Mouse (Mus musculus): ENCODE data around the gene Abcb9. TPM values are rescaled to one million over a fixed set of nuclear protein-coding genes. Genes with fewer than 3 reads are reported as not detected.

Gene Abcb9
- polyA plus RNA-seq, 1 experiment: 33.5 TPM

- DNase-seq (ENCODE audit: low read depth): no peak
These were observed 63.5 kb downstream of the Abcb9 start, which contains the start of gene Vps37b for GRCm38 (mm10) chr5:124032001-124032508. Gene Vps37b (minus strand): TSS chr5:124032270.

- no peak for DNase-seq (ENCODE audit: low read depth)
These were observed 64.3 kb downstream of the Abcb9 start for GRCm38 (mm10) chr5:124031068-124031955.

- DNase-seq (ENCODE audit: low read depth): no peak
These were observed 65.1 kb downstream of the Abcb9 start for GRCm38 (mm10) chr5:124030386-124031067.

- no peak for DNase-seq (ENCODE audit: low read depth)
These were observed 66.2 kb downstream of the Abcb9 start for GRCm38 (mm10) chr5:124029220-124030035.

GRCm38 (mm10) chr5:124028680-124029079 lies 66.9 kb downstream of the Abcb9 start:
- no peak for DNase-seq (ENCODE audit: low read depth)

- no peak for DNase-seq (ENCODE audit: low read depth)
These were observed 67.7 kb downstream of the Abcb9 start for GRCm38 (mm10) chr5:124027702-124028470.

GRCm38 (mm10) chr5:124026568-124026967 lies 69.0 kb downstream of the Abcb9 start:
- DNase-seq (ENCODE audit: low read depth): no peak

- no peak for DNase-seq (ENCODE audit: low read depth)
These were observed 69.8 kb downstream of the Abcb9 start for GRCm38 (mm10) chr5:124025587-124026441.

- no peak for DNase-seq (ENCODE audit: low read depth)
These were observed 70.5 kb downstream of the Abcb9 start for GRCm38 (mm10) chr5:124025146-124025545.

GRCm38 (mm10) chr5:124024677-124025076 lies 70.9 kb downstream of the Abcb9 start:
- no peak for DNase-seq (ENCODE audit: low read depth)

- DNase-seq (ENCODE audit: low read depth): no peak
These were observed 73.2 kb downstream of the Abcb9 start for GRCm38 (mm10) chr5:124022365-124022764.

- no peak for DNase-seq (ENCODE audit: low read depth)
These were observed 73.9 kb downstream of the Abcb9 start for GRCm38 (mm10) chr5:124021701-124022100.

GRCm38 (mm10) chr5:124021148-124021547 lies 74.5 kb downstream of the Abcb9 start:
- DNase-seq (ENCODE audit: low read depth): no peak

- no peak for DNase-seq (ENCODE audit: low read depth)
These were observed 76.0 kb downstream of the Abcb9 start for GRCm38 (mm10) chr5:124019348-124020216.

- DNase-seq (ENCODE audit: low read depth): no peak
These were observed 76.9 kb downstream of the Abcb9 start for GRCm38 (mm10) chr5:124018651-124019050.

GRCm38 (mm10) chr5:124017941-124018340 lies 77.7 kb downstream of the Abcb9 start:
- no peak for DNase-seq (ENCODE audit: low read depth)

GRCm38 (mm10) chr5:124016291-124016821 lies 79.2 kb downstream of the Abcb9 start:
- DNase-seq (ENCODE audit: low read depth): no peak

- DNase-seq (ENCODE audit: low read depth): no peak
These were observed 79.9 kb downstream of the Abcb9 start for GRCm38 (mm10) chr5:124015727-124016126.

GRCm38 (mm10) chr5:124014791-124015251 lies 80.8 kb downstream of the Abcb9 start:
- no peak for DNase-seq (ENCODE audit: low read depth)
